Mouse (Mus musculus): ENCODE measurements around the gene Lrrc49.

Lrrc49 gene

DNA sequence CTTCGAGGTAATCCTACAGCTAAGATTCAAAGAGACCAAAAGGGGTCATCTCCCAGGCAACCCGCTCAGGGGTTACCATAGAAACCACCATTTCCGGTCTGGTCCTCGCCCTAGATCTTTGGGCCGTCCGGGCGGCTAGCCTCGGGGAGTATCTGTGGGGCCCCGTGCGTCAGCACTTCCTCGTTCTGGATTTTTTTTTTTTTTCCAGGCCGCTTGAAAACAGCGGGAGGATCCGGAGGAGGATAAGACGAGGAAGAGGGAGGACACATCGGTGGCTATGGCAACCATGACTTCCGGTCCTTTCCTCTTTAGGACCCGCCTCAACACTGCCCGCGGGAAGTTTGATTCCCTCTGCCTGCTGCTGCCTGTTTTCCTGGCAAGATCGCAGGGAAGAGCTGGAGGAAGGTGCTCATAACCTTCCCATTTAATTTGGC, at the start of gene Lrrc49:
TSS of gene Lrrc49 (minus strand) at position 268 of the 434 bp plus-strand sequence.
- DNase-seq (ENCODE audit: low spot score in 2 of 2), result peak; percentile 63 to 79

DNA sequence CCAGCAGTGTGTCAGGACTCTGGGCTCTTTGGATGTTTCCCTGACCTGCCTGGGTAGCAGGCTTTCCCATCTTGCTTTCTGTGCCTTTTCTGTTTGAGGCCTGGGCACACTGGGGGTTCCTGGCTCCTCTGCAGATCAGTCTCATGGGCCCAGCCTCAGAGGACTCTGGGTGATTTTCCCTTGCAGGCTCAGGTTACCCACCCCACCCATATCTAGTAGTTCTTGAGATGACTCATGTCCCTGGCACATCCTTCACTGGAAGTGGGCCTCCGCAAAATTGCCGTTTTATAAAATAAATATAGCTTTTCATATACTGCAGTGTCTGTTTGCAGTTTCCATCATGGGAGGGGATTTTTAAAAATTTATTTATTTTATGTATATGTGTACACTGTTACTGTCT, 46.4 kb upstream of the Lrrc49 start:
- DNase-seq (ENCODE audit: low spot score in 2 of 2), result no peak

DNA sequence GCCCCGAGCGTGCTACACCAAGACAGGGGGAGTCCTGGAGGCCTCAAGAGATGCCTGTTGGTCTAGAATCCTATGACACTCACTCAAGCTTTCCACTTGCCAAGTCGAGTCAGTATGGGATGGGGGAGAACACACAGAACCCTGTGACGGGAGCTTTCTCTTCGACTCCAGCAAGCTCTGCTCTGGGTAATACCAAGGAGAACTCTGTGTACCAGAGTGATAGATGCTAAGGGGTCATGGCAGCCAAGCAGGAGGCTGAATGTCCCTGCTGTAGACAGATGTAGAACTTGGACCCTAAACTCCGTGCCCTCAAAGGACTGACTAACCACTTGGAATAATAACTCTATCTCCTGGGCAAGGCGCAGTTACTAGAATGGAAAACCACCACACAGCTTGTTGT, 37.0 kb upstream of the Lrrc49 start:
- DNase-seq (ENCODE audit: low spot score in 2 of 2), result no peak

DNA sequence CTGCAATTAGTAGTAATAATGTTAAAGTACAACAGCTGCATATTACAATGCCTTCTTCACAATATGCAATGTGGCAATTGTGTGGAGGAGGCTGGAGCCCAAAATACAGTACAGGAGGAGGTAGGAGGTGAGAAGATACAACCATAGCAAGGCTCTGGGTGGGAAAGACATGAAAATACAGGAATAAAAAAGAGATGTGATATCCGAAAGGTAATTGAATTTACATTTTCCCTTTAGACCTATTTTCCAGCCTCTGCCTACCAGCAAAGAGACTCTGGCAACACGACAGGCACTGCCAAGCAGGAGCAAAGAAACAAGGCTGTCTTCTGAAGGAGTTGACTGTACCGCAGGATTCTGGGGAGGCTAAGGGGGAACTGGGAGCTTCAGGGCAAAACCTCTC, 31.7 kb upstream of the Lrrc49 start:
- DNase-seq (ENCODE audit: low spot score in 2 of 2), result no peak

DNA sequence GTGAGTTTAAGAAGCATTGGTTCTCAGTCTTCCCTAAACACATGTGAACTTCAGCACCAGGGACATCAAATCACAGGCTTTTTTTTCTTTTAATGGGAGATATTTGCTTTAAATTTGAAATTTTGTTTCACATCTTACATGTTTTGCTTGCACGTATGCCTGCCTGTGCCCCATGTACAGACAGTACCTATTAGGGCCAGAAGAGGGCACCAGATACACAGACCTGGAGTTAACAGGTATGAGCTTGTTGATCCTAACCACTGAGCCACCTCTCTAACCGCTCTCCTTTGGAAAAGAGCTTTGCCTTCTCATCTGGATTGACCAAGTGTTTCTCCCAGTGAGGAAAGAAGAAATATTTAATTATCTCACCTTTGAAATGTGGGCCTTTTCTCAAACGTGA, 30.3 kb upstream of the Lrrc49 start:
- DNase-seq (ENCODE audit: low spot score in 2 of 2), result no peak

DNA sequence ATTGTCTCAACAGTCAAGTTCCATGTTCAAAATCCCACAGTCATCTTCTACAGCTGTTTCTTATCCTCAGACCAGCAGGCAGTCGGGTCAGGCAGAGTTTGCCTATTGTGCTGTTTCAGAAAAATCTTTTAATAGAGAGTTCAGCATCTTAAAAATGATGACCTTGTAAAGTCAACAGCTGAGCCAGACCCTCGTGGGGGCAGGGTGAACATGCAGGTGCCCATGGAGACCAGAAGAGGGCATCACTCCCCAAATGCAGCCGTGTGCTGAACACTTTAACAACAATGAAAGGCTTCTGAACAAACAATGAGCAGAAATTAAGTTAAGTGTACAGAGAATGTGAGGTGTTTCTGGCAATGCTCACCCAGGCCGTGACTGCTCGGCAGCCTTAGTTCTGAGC, 27.9 kb upstream of the Lrrc49 start:
- DNase-seq (ENCODE audit: low spot score in 2 of 2), result no peak

DNA sequence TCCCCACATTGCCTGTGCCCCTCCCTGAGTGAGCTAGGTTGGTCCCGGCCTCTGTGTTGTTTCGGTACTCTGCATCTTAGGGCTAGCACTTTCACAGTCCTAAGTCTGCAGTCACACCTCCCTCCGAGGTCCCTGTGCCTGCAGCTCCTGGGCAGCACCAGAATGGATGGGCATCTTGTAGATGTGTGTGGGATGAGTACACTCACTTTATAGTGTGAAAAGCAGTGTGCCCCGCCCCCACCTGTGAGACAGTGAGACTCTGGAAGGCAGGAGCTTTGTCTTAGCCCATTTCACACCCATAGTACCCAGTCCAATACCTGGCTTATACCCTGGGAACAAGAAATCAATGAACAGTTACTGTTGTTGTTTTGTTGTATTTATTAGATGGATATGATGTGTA, 27.3 kb upstream of the Lrrc49 start:
- DNase-seq (ENCODE audit: low spot score in 2 of 2), result no peak

DNA sequence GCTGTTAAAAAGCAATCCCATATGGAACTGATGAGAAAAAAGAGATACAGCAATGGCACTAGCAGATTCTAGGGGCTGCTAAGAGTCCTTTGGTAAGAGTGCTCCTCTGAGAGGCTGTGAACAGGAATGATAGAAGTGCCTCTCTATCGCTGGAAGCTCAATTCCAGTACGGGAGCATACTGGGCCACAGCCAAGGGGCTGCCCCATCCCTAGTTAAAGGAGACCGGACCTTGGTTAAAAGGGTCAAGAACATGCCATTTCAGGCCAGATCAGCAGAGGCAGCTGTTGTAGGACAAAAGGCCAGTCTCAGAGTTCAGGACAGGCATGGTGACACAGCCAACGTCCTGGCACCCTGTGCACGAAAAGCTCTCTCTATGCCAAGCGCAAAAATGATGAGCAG, 26.2 kb upstream of the Lrrc49 start:
- DNase-seq (ENCODE audit: low spot score in 2 of 2), result no peak

DNA sequence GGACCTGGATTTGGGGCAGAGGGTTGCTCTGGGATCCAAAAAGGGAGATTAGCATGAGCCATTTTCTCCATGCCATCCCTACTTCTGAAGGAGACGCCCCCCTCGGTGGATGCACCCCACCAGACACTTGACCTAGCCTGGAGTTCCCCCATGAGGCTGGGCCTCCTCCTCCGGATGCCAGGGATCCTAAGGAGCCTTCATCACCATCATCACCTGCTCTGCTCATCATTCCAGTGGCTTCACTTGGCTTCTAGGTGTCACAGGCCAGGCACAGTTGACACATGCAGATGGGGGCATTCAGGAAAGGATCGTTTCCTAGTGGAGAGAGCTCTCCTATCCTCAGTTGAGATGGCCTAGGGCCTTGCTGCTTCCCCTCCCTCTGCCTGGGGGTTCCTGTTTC, 25.7 kb upstream of the Lrrc49 start:
- DNase-seq (ENCODE audit: low spot score in 2 of 2), result no peak

DNA sequence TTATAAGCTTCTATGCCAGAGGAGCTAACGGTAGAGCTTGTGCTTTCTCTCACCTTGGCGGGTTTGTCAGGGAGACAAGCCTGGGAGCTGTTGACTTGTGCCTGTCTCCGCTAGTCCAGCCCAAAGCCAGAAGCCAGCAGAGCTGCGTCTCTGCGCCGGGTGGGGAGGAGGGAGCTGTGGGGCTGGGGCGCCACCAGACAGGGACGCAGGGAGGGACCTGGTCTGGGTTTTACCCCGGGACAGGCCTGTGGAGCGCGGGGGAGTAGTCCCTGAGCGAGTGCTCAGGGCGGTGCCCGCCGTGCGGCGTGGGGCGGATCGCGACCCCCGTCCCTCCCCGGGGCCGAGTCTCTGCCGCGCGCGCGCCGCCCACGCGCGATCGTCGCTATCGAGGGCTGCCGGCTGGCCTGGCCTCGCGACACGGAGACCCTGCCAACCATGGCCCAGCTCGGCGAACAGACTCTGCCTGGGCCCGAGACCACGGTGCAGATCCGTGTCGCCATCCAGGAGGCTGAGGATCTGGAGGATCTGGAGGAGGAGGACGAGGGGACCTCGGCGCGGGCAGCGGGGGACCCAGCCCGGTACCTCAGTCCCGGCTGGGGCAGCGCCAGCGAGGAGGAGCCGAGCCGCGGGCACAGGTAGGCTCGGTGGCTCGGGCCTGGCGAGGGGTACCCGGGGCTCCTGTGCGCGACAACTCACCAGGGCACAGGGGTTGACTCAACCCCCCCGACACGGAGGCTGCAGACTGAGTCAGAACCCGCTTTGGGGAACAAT, 25.0 kb upstream of the Lrrc49 start, which contains the start of gene Larp6:
TSS of gene Larp6 (plus strand) at position 219 of the 771 bp plus-strand sequence.
- DNase-seq (ENCODE audit: low spot score in 2 of 2), result no peak

DNA sequence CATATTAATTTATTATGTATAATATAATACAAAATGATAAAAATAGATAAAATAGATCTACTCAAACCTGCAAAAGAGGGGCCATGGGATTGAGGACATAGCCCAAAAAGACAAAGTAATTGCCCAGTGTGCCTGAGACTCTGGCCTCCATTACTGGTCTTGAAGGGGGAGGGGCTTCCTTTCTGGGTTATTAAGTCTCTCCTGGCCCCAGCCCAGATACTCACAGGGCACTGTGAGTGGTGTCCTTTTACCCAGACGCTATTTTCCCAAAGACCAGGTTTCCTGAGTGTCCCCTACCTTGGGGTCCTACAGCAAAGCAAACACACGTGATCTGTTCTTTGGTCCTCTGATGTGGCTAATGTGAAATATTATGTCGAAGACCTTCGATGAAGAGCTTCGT, 24.1 kb upstream of the Lrrc49 start:
- no peak for DNase-seq (ENCODE audit: low spot score in 2 of 2)

DNA sequence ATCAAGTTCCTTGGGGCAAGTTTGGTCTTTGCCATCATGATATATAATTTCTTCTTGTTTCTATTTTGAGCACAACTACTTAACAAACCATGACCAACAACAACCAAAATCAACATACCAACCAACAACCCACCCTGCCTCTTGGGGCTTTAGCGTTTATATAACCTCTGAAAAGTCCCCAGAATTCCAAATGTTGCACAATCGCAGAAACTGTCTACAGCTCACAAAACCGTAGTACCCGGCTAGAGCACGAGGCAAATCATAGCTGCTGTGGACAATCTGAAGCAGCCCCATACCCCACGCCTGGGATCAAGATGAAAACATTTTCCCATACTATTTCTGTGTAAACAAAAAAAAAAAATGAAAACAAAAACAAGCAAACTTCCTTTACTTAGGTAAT, 21.8 kb upstream of the Lrrc49 start:
- no peak for DNase-seq (ENCODE audit: low spot score in 2 of 2)

DNA sequence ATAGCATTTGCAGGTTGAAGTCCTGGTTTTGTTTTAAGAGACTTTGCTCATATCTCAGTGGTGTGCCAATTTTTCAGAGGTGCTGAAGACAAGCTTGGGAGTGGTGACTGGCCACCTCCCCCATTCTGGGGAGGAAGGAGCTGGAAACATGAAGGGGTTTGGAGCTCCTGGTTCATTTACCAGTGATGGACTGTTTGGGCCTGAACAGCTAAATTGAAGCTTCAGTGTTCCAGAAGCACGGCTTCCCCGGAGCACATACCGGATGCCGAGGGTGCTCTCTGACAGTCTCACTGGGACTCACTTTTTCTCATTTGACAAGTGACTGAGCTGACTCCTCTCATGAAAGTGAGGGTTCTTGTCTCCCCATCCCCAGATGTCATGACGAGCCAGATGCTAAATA, 20.6 kb upstream of the Lrrc49 start:
- DNase-seq (ENCODE audit: low spot score in 2 of 2), result no peak

DNA sequence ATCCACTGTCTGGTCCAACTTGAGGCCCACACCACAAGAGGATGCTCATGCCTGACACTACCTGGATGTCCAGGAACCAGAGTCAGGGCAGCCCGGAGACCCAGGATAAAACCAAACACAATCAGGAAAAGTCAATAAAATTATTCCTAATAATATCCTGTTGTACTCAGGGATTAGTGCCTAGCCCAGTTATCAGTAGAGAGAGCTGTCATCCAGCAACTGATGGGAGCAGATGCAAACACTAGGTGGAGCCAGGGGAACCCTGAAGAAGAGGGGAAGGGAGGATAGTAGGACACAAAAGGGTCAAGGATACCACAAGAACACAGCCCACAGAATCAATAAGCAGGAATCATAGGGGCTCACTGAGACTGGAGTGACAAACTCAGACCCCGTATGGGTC, 19.6 kb upstream of the Lrrc49 start:
- DNase-seq (ENCODE audit: low spot score in 2 of 2), result no peak

DNA sequence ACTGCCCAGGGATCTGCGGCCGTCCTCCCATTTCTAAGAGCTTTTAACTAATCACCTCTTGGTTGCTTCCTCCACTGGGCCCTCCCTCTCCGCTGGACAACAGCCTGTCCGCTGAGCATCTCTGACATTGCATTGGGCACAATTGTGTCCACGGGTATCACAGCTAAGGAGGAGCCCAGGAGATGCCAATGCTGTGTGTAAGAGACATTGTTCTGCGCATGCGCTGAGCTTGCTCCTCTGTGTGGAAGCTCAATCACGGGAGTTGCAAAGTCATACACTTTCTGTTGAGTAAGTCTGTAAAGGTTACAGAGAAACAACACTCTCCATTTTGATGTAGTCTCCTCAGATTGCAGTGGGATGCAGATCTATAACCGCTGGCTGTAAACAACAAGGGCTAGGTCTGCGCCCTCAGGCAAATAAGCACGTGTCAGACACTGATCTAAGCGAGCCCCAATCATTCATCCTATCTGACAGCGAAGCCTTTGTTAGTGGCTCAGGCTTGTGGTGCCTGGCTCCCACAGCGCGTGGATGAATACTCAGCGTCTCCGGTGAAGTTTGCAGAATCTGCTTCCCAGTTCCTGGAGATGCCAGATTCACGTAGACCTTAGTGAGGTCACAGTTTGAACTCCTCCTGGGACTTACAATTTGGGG, 11.7 kb upstream of the Lrrc49 start:
- DNase-seq (ENCODE audit: low spot score in 2 of 2), result no peak

DNA sequence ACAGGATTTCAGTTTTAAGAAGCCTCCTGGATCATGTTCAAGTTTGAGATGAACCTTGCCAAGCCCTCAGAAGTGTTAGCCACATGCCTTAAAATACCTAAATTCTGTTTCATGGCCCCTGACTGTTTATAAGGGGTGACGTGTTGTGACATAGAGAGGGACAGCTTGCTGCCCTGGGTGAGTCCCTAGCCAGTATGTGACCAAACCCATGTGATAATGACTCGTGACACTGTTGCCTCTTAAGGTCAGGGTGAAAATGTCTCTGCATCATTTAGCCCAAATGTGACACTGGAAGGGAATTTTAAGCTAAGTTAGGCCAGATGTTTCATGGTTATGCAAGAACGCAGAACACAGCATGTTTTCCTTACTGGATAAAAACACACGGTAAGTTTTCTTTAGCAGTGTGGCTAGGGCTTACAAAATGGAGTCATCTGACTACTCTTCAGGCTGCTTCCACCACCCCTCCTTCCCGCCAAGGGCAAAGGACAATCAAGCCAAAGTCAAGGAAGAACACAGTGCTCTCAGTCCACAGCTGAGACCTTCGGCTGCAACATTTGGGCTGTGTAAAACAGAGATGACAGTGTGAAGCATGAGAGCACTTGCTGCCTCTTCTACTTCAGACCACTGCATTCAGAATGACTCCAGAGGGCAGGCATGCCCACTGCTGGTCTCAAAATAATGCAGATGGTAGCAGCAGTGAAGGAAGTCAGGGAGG, 8.5 kb upstream of the Lrrc49 start:
- no peak for DNase-seq (ENCODE audit: low spot score in 2 of 2)

DNA sequence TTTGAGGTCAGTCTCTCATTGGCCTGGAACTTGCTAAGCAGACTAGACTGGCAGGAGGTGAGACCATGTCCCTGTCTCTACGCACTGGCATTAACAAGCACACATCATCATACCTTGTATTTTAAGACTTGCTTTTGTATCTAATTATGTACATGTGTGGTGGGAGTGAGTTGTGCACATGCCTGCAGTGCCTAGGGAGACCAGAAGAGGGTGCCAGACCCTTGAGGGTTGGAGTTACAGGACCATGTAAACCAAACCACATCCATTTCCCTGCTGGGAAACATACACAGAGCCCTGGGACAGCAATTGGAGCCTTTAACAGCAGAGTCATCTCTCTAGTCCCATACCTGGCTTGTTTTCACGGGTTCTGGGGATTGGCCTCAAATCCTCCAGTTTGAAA, 6.0 kb upstream of the Lrrc49 start:
- DNase-seq (ENCODE audit: low spot score in 2 of 2), result no peak

DNA sequence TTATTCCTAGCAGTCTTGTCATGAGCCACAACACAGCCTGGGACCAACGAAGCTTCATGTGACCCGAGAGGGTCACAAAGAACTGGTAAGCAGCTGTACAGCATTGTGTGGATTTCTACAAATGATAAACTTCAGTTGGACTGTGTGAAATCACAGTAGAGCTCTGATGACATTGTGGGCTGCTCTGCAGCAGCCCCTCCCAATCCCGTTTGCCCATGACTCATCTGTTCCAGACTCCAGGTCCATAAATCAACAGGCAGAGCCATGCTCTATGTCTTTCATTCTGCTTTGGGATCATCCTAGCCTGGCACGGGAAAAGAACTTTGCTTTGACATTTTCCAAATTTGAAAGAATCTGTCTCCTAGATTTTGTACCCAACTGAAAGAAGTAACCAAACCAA, 4.7 kb upstream of the Lrrc49 start:
- DNase-seq (ENCODE audit: low spot score in 2 of 2), result no peak

DNA sequence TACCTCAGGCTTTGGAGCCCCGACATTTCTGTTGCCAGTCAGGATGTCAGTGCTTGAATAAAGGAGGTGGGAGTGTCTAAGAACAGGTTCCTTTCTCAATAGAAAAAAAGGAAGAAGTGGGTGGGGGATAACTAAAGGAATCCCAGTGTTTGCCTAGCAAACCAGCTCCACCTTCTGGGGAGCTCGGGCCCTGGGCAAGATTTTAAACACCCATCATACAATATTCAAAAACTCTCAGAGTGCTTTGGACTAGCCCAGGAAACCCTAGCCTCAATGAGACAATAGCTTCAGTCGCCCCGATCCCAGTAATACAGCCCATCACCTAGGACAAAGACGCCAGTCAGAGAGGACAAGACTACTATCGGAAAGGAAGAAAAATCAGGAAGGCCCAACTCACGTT, 543 bp downstream of the Lrrc49 start:
- no peak for DNase-seq (ENCODE audit: low spot score in 2 of 2)

DNA sequence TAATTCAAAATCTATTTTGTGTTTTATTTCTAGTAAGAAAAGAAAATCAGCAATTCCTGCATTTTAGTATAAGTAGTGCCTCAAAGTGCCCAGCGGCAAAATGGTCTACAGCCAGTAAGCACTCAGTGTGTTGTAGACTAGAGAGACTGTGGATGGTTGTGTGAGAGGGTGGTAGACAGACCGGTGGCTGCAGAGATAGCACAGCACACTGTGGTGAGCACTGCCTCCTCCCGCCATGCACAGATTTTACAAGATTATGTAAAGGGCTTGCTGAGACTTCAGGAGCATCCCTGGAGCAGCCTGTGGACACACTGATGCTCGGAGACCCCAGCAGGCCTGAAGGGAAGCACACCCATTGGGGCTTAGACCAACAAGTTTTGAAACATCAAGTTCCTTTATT, 5.2 kb downstream of the Lrrc49 start:
- no peak for DNase-seq (ENCODE audit: low spot score in 2 of 2)

DNA sequence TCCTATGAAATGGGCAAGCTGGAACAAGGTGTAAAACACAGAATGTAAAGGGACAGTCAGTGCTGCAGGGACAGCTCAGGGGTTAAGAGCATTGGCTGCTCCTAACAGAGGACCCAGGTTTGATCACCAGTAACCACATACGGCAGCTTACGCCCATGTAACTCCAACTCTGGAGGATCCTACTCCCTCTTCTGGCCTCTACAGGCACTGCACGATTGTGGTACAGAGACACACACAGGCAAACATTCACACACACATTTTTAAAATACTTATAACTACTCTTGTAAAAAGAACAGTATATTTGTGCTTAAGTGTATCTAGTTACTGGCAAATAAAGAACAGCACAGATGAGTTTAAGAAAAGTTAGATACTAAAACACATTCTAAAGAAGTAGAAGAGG, 7.0 kb downstream of the Lrrc49 start:
- DNase-seq (ENCODE audit: low spot score in 2 of 2), result no peak

DNA sequence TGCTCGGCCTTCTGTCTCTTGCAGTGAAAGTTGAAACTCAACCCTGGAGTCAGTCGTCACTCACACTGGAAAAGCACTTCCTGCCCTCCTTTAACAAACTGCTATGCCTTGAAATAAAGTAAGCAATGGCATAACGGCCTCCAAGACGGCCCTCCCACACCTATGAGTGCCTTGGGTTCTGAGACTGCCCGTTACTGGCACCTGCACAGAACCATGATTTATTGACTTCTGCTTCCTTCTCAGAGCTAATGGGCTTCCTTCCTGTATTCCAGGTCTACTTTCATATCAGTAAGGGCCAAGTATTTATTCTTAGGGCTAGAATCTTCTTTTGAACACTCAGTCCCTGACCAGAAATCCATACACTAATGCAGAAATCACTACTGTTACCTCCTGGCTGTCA, 9.0 kb downstream of the Lrrc49 start:
- DNase-seq (ENCODE audit: low spot score in 2 of 2), result no peak

DNA sequence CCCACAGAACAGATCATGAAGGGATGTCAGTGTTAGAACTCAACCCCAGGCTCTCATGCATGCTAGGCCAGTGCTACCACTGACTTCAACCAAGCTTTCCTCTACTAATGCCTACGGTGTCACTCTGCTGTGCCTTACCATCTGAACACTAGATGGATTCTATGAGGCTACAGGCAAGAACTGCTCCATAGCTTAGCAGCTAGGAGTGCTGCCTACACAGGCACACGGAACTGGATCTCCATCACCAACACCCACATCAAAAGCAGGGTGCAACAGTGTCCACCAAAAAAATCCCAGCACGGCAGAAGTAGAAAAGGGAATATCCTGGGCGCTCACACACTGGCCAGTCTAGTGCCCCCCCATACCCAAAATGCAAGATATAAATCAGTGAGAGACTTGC, 11.5 kb downstream of the Lrrc49 start:
- DNase-seq (ENCODE audit: low spot score in 2 of 2), result no peak
